Mouse (Mus musculus): ENCODE results near the gene Fam13c. TPM values are rescaled to one million over a fixed set of nuclear protein-coding genes. Genes with fewer than 3 reads are reported as not detected.

The Fam13c gene
- polyA plus RNA-seq, 1 experiment from 2014 or later, result 6.9 TPM

- Histone ChIP-seq H3K4me2 (no peak overlapping the region), H3K27ac (no peak overlapping the region), H3K9ac (no peak overlapping the region), H3K36me3 (no peaks in the 10 kb centered on the region), H3K9me3 (replicated peaks) (no peaks in the 10 kb centered on the region), H3K4me3 (replicated peaks) (no peak overlapping the region), H3K4me1 (no peaks in the 10 kb centered on the region), H3K27me3 (no peaks in the 10 kb centered on the region)
- no peak for ATAC-seq (replicated peaks; ENCODE audit: low FRiP score)
- WGBS, result 46% methylated on average over 3 of the region's 3 CpGs
Measured at GRCm38 (mm10) chr10:70586876-70587405, 146.7 kb downstream of the Fam13c start.

- H3K27me3 ChIP-seq, result peaks cover 11% of the 10 kb centered on the region
- H3K9me3 ChIP-seq (replicated peaks), result no peaks in the 10 kb centered on the region
- H3K9ac ChIP-seq, result no peak overlapping the region
- H3K27ac ChIP-seq, result no peak overlapping the region
- H3K36me3 ChIP-seq, result no peaks in the 10 kb centered on the region
- no peak overlapping the region for H3K4me2 ChIP-seq
- peaks cover 10% of the 10 kb centered on the region for H3K4me1 ChIP-seq
- no peak for ATAC-seq (replicated peaks; ENCODE audit: low FRiP score)
- no peak overlapping the region for H3K4me3 ChIP-seq (replicated peaks)
- 45% methylated on average over 1 of the region's 1 CpGs for WGBS
Measured at GRCm38 (mm10) chr10:70594007-70594406, 153.7 kb downstream of the Fam13c start.

- Histone ChIP-seq H3K9ac (0 out of 2 replicates have a peak overlapping the region, but pooled peaks have one; percentile 16), H3K4me3 (replicated peaks) (peak overlapping the region; percentile 67), H3K4me1 (peaks cover 17% of the 10 kb centered on the region), H3K9me3 (replicated peaks) (no peaks in the 10 kb centered on the region), H3K4me2 (peak overlapping the region; percentile 92), H3K36me3 (no peaks in the 10 kb centered on the region), H3K27ac (no peak overlapping the region), H3K27me3 (peaks cover 41% of the 10 kb centered on the region)
- WGBS, result 21% methylated on average over 10 of the region's 10 CpGs
- ATAC-seq (replicated peaks; ENCODE audit: low FRiP score), result no peak
Measured at GRCm38 (mm10) chr10:70598081-70598515, 157.8 kb downstream of the Fam13c start.

- Histone ChIP-seq H3K27me3 (peaks cover 41% of the 10 kb centered on the region), H3K27ac (0 out of 2 replicates have a peak overlapping the region, but pooled peaks have one; percentile 34), H3K9ac (peak overlapping the region; percentile 16; the same call in 1 of the 2 replicates), H3K4me3 (replicated peaks) (peak overlapping the region; percentile 67), H3K4me1 (peaks cover 17% of the 10 kb centered on the region), H3K9me3 (replicated peaks) (no peaks in the 10 kb centered on the region), H3K36me3 (no peaks in the 10 kb centered on the region), H3K4me2 (peak overlapping the region; percentile 92)
- peak; percentile 68 for ATAC-seq (replicated peaks; ENCODE audit: low FRiP score)
- WGBS, result 1% methylated on average over 48 of the region's 48 CpGs
Measured at GRCm38 (mm10) chr10:70598516-70599125, 158.3 kb downstream of the Fam13c start.

- peak; percentile 94 for ATAC-seq (replicated peaks; ENCODE audit: low FRiP score)
- Histone ChIP-seq H3K4me3 (replicated peaks) (peak overlapping the region; percentile 67), H3K27me3 (peaks cover 41% of the 10 kb centered on the region), H3K9me3 (replicated peaks) (no peaks in the 10 kb centered on the region), H3K36me3 (no peaks in the 10 kb centered on the region), H3K4me2 (peak overlapping the region; percentile 92), H3K4me1 (peaks cover 17% of the 10 kb centered on the region), H3K27ac (peak overlapping the region; percentile 59), H3K9ac (peak overlapping the region; percentile 40)
- WGBS, result under 1% methylated on average over 102 of the region's 124 CpGs
Measured at GRCm38 (mm10) chr10:70599126-70599924, 159.0 kb downstream of the Fam13c start.

- peaks cover 41% of the 10 kb centered on the region for H3K27me3 ChIP-seq
- peaks cover 17% of the 10 kb centered on the region for H3K4me1 ChIP-seq
- peak overlapping the region; percentile 67 for H3K4me3 ChIP-seq (replicated peaks)
- H3K9me3 ChIP-seq (replicated peaks), result no peaks in the 10 kb centered on the region
- peak overlapping the region; percentile 92 for H3K4me2 ChIP-seq
- peak overlapping the region; percentile 59 for H3K27ac ChIP-seq
- peak; percentile 58 for ATAC-seq (replicated peaks; ENCODE audit: low FRiP score)
- H3K9ac ChIP-seq, result peak overlapping the region; percentile 40
- WGBS, result under 1% methylated on average over 27 of the region's 28 CpGs
- no peaks in the 10 kb centered on the region for H3K36me3 ChIP-seq
Measured at GRCm38 (mm10) chr10:70599925-70600305, 159.6 kb downstream of the Fam13c start.

Other genes with a start within 250 kb of the Fam13c start
- 7.2 and 8.0 TPM in 2 replicates for gene Mrln, start 235.8 kb upstream of the Fam13c start, polyA plus RNA-seq (2015; fragmentation: Nextera tagmentation; extraction: Ambion mirVana)
- 3.8 and 4.8 TPM in 2 replicates for gene Slc16a9, start 195.4 kb upstream of the Fam13c start, polyA plus RNA-seq (2015; fragmentation: Nextera tagmentation; extraction: Ambion mirVana)
- gene Phyhipl, start 215.5 kb downstream of the Fam13c start, polyA plus RNA-seq (2015; fragmentation: Nextera tagmentation; extraction: Ambion mirVana), result 19.0 and 20.5 TPM in 2 replicates